Mouse (Mus musculus): ENCODE data around the gene Arhgap20.

Arhgap20 gene

DNA sequence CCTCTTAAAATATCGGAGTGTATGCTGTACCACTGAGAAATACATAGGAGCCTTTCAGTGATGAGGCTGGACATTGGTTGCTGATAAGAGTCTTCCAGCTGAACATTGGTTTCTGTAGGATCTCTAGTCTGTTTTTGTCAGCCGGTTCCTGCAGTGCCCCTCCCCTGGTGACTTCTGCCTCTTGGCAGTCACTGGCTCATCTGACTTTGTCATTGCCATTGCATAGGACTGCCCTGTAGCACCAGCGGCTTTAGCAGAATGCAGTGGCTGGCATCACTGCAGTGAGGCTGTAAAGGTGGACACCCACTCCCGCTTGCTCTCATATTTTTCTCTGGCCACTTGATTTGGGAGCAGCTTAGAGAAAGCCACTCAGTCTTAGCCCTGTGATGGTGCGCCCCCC lies 33.1 kb downstream of the Arhgap20 start:
- DNase-seq (ENCODE audit: extremely low spot score, low read depth, low spot score), result no peak

DNA sequence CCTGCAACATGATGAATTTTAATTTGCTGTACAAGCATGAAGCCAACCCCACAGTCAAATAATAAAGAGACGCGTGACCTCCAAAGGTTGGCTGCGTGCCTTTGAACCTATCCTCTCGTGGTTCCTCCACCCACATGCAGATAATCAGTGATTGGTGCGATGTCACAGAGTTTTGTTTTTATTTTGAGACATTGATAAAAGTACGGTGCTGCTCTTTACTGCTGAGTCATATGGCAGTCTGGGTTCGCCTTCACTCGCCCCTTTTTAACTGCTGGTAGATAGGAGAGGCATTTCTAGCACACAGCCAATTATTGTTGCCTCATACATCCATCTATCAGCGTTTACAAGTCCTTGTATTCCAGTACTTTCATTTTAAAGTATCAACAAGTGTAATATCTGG lies 34.0 kb downstream of the Arhgap20 start:
- DNase-seq (ENCODE audit: extremely low spot score, low read depth, low spot score), result no peak

DNA sequence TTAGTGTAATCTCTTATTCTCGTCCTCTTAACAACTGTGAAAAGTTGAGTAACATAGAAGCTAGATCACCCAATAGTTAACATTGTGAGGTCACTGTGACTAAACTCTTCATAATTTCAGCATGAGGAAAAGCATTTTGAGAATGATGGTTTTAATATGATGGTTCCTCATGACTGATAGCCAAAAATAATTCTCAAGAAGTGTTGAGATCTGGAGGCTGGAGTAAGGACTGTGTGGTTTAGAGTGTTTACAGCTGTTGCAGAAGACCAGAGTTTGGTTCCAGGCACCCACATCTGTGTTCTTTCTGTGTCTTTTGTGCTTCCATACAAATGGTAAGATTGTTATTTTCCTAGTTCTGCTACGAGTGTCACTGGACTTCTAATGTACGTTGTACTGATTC lies 42.1 kb downstream of the Arhgap20 start:
- no peak for DNase-seq (ENCODE audit: extremely low spot score, low read depth, low spot score)

DNA sequence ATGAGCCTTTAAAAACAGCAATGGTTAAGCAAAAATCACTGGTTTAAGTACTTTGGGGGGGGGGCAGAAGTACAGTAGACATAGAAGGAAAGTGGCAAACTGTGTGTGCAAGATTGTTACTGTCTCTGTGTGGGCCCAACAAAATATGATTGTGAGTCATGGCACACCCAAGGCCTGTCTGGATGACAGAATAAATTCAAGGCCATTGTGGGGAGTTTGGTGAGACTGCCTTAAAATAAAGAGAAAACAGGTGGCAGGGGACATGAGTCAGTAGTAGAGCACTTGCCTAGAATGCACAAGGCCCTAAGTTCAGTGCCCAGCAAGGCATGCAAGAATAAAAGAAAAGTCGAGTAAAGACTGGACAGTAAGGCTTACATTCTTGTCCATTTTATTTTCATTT lies 47.8 kb downstream of the Arhgap20 start:
- DNase-seq (ENCODE audit: extremely low spot score, low read depth, low spot score), result no peak

DNA sequence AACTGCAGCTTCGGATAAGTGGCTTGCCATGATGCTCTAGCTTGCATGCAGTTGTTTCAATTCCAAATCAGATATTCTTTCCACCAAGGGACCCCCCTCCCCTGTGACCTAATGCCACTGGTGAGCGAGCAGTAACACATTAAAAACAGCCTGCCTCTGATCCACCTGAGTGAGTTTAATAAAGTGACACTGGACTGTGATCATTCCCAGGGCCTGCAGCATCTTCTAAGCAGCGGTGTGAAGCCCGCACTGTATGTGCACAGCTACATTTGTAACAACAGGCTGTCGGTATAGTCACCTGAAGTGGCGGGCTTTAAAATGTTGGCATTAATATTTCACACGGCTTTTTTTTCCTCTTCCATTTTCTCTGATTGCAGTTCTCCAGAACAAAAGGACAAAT lies 59.4 kb downstream of the Arhgap20 start:
- no peak for DNase-seq (ENCODE audit: extremely low spot score, low read depth, low spot score)

DNA sequence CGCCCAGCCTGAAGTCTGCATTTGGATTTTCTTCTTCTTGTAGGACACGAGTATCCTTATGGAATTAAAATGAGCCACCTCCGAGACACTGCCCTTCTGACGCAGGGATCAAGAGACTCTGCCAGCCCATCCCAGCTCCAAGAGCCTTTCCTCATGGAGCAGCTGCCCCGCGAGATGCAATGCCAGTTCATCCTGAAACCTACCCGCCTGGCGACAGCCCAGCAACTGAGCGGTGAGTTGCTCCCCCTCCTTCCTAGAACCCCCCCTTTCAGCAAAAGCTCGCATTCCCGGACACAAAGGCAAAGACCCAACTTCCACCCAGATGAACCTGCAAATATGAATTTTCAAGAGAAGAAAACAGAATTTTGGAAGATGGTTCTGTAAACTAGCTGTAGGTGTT lies 66.5 kb downstream of the Arhgap20 start:
- no peak for DNase-seq (ENCODE audit: extremely low spot score, low read depth, low spot score)

DNA sequence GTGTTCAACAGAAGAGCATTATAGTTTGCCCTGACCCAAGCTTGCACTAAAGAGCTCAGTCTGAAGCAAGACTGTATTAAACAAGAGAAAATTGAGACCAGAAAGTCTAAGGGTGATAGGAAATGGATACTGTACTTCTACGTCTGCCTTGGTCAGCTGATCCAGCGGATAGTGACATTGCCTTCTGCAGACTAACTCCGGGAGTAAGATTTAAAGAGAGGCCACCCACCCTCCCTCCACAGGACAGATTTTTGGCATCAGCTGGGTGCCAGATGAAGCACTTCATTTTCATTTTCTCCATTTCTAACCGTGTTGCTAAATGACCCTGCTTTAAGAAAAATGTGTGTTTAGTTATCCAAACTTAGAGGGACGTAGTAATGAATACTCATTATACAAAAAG lies 67.2 kb downstream of the Arhgap20 start:
- no peak for DNase-seq (ENCODE audit: extremely low spot score, low read depth, low spot score)

DNA sequence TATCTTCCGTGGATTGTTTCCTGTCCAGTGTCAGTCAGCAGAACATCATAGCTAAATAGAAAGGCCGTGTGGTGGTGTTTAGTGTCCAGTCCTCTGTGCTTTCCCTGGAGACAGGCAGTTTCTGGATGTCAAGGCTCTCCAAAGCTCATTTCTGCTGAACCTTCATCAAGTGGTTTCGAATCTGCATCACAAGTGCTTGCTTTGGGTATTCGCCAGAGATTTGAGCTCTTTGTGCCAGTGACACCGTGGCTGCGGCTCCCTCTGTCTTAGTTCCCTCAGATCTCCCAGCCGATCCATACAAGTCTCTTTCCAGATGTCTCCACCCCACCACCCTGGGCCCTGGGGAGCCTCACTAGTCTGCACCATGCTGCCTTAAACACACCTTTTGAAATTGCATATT lies 72.6 kb downstream of the Arhgap20 start:
- DNase-seq (ENCODE audit: extremely low spot score, low read depth, low spot score), result no peak

DNA sequence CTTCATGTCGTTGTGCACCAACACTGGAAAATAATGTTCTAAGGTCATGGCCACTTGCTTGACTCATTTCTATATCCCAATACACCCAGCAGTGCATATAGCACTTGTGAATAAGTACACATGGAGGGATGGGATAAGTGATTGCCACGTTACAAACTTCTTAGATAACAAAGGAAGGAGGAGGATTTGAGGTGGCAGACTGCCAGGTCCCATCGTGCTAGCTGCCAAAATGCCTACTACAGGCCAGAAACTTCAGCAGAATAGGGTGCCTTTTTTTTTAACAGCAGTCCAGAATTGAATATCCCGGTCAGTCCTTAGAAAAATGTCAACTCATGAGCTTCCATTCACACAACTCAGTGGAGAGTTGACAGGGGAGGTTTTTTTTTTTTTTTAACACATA lies 78.1 kb downstream of the Arhgap20 start:
- DNase-seq (ENCODE audit: extremely low spot score, low read depth, low spot score), result no peak

DNA sequence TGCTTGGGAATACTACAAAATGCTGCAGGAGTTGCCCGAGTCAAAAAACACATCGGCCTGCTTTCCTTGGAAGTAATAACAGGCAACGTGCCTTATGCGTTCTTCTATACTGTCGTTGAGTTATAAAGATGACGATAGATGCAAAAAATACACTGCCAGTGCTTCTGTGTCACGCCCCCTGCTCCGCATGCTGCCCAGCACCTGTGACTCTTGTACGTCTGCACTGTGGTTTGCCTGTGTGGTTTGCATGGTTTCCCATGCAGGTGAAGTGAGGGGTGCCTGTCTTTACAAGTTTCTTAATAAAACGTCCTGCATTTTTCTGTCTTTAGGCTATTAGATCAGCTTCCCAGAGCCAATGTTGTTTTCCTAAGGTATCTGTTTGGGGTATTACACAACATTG lies 80.7 kb downstream of the Arhgap20 start:
- no peak for DNase-seq (ENCODE audit: extremely low spot score, low read depth, low spot score)

DNA sequence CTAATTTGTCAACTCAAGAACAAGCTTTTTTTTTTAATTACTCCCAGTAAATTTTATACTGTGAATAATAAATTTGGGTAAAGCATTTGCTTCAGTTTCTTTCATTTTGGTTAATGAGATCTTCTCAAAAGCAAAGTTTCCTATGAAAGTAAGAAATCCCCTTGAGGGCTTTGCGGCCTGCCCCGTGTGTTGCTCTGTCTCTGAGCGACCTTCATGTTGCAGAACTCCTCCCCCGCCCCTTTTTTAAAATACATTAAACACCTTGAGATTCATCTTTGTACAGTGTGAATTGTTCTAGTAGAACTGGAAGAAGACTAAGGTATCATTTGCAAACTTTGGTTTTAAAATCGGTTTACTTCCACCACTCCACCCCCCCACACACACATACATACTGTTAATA lies 88.6 kb downstream of the Arhgap20 start:
- no peak for DNase-seq (ENCODE audit: extremely low spot score, low read depth, low spot score)

DNA sequence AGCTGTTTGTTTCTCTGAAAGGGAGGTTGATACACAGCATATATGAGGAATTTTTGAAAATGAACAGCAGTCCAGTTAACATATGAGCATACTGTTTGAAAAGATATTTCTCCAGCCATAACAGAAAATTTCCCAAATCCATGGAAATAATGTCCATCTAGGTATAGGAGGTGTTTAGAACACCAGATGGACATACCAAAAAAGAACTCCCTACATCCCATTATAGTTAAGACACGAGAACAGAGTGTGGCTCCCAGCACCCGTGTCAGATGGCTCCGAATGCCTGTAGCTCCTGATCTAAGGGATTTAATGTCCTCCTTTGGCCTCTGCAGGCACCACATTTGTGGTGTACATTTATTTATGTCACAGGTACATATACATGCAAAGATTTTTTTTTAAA lies 99.1 kb downstream of the Arhgap20 start:
- DNase-seq (ENCODE audit: extremely low spot score, low read depth, low spot score), result no peak

DNA sequence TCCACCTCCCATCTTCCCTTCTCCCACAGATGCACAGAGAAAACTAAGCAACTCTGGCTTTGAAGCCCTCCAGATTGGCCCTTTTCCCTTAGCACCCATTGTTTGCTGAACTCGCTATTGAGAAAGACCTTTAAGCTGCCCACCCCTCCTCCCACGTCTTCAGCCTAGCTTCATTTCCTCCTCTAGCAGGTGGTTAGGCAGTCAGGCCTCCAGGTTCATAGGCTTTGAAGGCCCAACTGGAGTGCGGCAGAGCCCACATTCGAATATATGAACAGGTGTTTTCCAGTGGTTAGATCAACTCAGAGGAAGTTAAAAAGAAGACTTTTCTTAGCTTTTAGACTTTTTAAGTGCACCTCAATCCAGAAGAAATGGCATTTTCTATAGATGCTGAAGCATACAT lies 101.5 kb downstream of the Arhgap20 start:
- no peak for DNase-seq (ENCODE audit: extremely low spot score, low read depth, low spot score)

DNA sequence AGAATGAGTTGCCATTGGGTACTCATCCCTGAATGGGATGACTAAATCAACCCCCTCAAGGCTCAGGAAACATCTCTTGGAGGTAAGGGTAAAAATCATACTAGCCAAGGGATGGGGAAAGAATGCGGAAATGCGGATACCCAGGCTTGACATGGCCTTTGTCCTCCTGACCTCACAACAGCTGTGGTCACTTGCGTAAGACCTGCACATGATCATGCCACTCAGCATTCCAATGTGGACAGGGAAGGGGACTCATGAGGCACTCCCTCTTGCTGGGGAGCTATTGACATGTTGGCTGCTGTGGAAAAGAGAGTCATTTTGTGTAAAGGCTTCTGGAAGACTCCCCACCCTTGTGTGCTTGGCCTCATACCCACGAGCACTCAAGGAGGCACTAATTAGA lies 103.9 kb downstream of the Arhgap20 start:
- no peak for DNase-seq (ENCODE audit: extremely low spot score, low read depth, low spot score)

DNA sequence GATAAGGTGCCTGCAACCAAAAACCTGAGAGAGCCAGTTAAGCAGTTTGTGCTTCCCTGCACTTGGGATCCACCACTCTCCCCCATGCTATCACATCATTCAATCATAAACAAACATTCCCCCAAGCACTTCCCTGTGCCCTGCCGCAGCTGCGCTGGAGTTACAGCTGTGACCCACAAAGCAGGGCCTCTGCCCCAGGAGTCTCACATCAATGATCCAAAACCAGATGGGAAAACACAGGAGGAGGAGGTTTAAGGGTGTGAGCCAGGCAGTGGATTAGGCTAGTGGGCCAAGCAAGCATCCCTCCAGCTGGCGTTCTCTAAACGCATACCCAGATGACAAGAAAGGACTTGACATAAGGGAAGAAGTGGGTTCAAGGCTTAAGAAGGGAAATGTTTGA lies 109.2 kb downstream of the Arhgap20 start:
- DNase-seq (ENCODE audit: extremely low spot score, low read depth, low spot score), result no peak

DNA sequence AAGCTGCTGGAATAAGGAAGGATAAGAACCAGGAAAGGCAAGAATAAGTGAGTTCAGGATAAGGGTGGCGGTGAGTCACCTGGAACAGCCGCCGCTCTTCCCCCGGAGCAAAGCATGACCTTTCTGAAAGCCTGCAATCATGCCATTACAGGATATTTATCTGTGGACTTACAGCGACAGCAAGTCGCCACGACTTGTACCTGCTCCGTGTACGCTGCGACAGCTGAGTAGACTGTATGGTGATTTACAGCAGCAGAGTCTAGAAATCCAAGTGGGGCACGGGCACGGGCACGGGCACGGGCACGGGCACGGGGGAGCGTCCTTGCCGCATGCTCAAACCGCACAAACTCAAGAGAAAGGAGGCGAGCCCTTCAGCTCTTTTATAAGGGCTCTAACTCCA lies 110.4 kb downstream of the Arhgap20 start:
- no peak for DNase-seq (ENCODE audit: extremely low spot score, low read depth, low spot score)

DNA sequence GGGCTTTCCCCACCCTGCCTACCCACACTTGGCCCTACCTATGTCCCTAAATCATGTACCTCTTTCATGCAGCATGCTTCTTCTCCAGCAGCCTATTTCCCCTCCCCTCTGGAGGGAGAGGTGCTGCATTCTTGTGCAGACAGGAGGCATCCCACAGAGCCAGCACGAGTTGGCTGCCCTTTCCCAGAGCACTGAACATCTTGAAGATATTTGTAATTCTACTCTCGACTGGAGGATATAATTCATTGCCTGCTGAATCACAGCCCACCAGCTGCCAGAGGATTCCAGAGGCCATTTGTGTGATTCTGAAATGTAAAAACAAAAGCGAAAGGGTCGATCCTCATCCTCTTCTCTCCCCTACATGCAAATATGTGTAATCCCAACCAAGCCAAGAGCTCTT lies 116.2 kb downstream of the Arhgap20 start:
- DNase-seq (ENCODE audit: extremely low spot score, low read depth, low spot score), result peak; percentile 10

DNA sequence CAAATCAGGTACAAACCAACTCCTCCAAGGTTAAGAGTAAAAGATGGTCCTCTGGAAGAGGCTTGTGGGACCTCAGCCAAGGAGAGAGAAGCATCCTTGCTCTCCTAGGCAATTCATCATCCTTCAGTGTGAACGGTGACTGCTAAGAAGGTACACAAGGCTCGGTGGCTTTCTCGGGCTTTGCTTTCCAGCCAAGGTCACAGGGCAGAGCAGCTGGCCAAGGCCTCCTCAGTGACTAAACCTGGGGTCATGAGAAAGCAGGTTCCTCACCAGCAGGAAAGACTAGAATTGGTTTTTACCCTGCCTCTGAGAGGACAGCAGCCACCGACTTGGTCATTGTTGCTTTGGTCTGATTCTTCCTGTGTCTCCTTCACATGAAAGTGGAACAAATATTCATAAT lies 116.7 kb downstream of the Arhgap20 start:
- no peak for DNase-seq (ENCODE audit: extremely low spot score, low read depth, low spot score)

DNA sequence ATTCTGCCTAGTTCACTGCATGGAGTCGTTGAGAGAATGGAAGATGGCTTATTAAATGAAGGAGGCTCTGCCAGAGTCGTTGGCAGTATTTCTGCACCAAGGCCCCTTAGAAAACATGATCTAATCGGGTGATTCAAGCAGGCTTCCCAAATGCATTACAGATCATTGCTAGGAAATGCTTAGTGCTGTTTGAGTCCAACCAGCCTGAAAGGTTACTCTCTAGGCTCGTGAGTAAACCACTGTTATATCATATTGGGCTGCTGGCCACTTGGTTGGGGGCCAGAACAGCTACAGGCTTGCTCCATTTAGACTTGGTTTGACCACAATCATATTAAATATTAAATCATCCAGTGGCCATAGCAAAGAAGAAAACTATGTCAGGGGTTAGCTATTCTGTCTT lies 118.2 kb downstream of the Arhgap20 start:
- no peak for DNase-seq (ENCODE audit: extremely low spot score, low read depth, low spot score)

DNA sequence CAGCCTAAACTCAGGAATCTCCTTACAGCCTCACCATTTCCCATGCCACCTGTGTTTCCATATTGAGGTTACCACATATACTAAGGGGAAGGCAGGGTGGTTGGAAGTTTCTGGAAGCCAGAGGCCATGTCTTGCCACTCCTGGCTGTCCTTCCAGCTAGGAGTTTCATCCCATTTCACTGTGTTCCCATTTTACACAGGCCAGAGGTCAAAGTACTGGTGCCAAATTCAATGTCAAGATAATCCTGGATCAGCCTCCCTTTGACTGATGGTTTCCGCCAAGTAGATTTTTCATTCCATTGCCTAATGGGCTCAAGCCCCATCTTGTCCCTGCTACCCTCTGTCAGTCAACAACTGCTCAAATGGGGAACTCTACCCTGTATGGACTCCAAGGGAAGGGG lies 127.8 kb downstream of the Arhgap20 start:
- DNase-seq (ENCODE audit: extremely low spot score, low read depth, low spot score), result no peak
